Mouse (Mus musculus): ENCODE data around the gene Cdkal1.

Cdkal1 gene

DNA sequence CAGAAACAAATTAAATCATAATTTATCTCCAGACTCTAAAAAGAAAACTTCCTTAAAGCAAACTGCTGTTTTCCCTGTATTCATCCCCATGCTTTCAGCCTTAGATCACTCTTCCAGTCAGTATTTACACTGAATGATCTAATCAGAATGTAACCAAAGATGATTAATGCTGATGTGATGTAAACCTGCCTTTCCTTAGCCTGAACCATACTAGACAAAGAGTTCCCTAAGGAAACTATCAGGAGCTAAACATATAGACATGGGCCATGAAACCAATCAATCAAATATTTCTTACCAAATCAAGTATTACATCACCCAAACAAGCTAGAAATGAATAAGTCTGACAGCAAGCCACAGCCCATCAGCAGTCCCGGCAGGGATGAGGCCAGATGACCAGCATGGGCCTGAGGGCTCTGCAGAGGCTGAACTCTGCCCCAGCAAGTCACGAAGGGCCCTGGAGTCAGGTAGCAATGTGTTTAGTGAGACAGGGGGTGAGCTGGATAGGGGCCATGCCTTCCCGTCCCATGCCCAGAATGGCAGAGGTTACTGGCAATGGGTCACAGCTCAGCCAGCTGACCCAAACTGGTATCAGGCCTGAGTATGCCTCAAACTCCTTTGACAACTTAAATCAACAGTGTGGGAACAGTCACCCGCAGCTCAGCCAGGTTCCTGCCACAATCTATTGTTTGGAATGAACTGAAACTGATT, 350.5 kb downstream of the Cdkal1 start:
- in situ Hi-C loops (cut with MseI, MboI): no loop called here

DNA sequence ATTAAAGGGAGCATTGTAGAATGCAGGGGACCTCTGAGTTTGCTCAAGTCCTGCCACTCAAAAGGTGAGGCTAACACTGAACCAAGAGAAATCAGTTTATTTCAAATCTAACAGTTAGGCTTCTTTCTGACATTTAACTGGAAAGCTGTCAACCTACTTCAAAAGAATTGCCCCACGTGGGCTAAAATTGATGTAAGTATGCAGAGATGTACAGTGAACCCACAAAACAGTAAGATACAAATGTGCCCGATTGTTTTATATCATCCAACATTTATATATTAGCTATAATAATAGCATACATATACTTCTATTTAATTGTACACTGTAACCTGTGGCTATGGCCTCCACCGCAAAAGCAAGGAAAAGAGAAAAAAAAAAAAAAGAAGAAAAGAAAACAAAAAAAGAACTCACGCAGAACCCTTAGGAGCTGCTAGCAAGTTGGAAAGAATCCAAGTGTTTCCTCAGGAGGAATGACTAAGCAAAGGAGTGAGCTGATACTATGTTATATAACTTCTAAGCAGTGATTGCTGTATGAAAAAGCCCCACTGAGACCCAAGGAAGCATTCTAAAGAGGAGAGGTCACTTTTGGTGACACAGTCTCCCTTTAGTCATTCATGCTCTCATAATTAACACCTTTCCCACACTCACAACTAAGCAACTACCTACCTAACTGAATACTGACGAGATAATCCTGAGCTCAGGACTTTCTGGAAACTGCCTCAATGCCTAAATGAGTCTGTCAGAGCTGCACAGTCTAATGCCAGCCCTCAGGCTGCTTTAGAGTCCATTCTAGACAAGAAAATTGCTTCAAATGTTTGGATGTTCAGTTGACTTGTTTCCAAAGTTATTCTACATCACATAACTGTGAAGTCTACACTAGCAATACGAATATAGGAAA, 352.1 kb downstream of the Cdkal1 start:
- in situ Hi-C loops (cut with MseI, MboI): no loop called here

DNA sequence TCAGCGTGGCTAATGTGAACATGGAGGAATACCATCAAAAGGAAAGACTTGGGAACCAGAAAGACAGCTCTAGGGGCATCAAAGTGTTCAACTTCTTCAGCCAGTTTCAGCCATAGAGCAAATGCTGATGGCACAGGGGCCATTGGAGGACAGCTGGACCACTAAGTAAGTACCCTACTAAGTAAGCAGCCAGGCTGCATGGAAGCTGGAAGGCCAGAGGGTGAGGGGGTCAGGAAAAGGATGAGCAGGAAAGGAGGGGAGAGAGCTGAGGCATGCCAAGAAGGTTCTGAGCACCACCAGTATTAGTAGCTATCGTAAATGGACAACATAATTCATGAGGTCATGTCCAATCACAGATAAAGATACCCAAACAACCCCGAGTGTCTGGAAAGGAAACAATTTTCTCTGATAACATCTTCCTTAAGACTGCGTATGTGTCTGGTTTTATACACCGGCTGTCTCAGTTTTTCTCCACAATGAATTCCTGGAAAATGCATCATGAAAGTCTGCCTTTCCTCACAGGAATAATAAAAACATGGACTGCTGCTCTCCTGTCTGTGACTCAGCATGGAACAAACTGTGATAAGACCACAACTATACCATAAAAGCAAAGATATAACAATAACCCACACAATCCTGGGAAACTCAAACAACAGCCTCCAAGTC, 352.9 kb downstream of the Cdkal1 start:
- in situ Hi-C loops (cut with MseI, MboI): no loop called here

DNA sequence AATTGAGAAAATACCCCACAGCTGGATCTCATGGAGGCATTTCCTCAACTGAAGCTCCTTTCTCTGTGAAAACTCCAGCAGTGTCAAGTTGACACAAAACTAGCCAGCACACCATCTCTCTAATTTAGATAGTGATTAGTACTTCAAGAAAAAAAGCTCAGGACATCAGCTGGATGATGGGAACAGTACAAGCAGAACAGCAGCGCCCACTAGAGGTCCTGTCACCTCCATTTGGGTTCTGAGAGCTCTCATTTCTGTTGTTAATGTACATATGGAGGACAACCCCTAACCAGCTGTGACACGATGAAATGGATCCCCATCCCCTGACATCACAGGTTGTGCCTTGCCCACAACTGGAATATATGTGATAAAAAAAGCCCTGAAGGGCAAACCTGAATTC, 354.3 kb downstream of the Cdkal1 start:
- in situ Hi-C loops (cut with MseI, MboI): no loop called here

DNA sequence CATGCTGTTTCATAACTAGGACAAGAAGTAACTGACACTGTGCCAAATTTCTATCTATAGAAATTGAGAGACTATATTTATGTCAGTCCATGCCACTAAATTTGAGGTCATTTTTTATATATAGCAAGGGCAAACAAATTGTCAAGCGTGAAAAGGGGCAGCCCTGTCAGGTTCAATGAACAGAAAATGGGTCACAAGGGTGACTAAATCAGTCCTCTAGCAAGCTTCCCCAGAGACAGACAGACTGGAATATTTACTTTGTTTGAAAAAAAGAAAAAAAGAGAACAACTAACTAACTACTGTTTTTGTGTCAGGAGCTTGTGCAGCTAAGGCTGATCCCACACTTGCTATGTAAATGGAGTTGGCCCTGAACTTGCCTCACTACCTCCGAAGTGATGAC, 355.7 kb downstream of the Cdkal1 start:
- in situ Hi-C loops (cut with MseI, MboI): no loop called here

GRCm38 (mm10) chr13:29497286-29497685, 358.2 kb downstream of the Cdkal1 start:
- in situ Hi-C loops (cut with MseI, MboI): no loop called here

DNA sequence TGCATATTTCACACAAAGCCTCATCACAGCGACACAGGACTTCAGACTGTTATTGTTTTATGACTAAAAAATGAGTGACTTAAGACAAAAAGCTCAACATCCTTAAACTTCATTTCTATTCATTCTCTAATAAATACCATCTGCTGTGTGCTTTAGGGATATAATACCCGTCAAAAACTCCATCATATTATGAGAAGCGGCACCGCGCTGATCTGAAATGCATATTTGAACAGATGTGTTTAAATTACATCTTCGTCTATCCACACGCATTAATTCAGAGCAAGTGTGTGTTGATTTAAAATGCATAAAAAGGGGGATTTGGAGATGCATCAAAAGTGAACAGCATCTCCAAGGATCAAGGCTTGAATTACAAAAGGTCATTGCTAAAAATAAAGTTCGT, 365.1 kb downstream of the Cdkal1 start:
- in situ Hi-C loops (cut with MseI, MboI): no loop called here

DNA sequence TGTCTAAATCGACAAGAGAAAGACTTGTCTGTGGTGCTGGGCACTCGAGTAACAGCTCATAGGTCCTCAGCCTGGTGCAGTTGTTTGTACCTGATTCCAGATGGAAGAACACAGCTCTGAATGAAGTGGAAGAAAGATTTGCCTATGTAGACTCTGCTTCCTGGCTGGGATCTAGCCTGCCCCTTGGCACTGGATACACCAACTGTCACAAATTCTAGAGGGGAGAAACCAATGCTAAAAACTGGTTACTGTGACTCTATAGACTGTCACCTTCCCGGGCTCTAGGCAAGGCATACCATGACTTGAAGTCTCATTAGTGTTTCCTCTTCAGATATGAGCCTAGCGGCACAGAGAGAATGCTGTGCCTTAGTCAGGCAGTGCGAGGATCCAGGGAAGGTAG, 366.0 kb downstream of the Cdkal1 start:
- in situ Hi-C loops (cut with MseI, MboI): no loop called here

DNA sequence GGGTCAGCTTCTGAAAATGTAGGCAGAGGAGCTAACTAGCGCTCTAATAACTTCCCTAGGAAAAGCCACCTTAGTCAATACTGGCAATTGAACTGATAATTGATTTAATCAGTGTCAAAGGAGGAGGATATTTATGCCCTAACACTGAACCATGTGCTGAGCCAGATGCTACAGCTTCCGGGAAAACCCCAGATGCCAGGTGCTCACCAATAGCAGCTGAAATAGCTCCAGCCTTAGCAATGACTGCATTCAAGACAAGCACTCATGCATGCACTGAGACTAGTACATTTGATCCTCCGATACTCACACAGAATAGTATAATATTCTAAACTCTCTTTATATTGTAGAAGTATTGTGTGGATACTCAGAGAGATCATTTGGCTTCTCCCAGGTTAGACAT, 368.8 kb downstream of the Cdkal1 start:
- in situ Hi-C loops (cut with MseI, MboI): no loop called here

DNA sequence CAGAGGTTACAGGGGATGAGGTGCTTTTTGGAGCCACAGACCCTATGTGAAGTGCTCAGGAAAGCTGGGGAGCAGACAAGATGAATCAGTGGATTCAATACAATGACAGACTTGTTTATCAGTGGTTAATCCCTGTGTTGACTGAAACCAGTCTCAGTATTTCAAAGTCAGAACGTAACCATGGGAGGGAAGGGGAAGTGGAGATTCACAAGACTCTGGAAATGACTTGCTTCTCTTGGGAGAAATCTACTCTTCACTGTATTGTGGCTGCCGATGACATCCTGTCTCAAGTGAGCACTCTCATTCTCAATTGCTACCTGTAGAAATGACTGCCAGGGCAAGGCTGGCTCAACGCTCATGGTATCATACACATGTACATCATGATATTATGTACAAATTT, 371.5 kb downstream of the Cdkal1 start:
- in situ Hi-C loops (cut with MseI, MboI): no loop called here

GRCm38 (mm10) chr13:29482147-29482863, 373.2 kb downstream of the Cdkal1 start:
- in situ Hi-C loops (cut with MseI, MboI): no loop called here

DNA sequence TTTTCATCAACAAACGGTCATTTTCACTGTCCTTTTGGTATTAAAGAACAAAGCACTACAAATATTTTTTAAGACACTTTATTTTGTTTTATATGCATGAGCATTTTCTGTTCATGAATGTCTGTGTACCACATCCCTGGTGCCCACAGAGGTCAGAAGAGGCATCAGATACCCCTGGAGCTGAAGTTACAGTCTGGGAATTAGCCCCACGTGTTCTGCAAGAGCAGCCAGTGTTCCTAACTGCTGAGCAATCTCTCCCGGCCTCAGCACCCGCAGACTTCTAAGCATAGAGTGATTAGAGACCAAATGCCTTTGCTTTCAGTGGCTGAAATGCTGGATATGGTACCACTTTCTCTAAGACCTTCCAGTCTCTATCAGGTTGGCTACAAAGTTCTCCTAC, 379.1 kb downstream of the Cdkal1 start:
- in situ Hi-C loops (cut with MseI, MboI): no loop called here

GRCm38 (mm10) chr13:29474301-29474700, 381.2 kb downstream of the Cdkal1 start:
- in situ Hi-C loops (cut with MseI, MboI): no loop called here

GRCm38 (mm10) chr13:29473779-29474178, 381.7 kb downstream of the Cdkal1 start:
- in situ Hi-C loops (cut with MseI, MboI): no loop called here

GRCm38 (mm10) chr13:29462271-29462670, 393.2 kb downstream of the Cdkal1 start:
- in situ Hi-C loops (cut with MseI, MboI): no loop called here

DNA sequence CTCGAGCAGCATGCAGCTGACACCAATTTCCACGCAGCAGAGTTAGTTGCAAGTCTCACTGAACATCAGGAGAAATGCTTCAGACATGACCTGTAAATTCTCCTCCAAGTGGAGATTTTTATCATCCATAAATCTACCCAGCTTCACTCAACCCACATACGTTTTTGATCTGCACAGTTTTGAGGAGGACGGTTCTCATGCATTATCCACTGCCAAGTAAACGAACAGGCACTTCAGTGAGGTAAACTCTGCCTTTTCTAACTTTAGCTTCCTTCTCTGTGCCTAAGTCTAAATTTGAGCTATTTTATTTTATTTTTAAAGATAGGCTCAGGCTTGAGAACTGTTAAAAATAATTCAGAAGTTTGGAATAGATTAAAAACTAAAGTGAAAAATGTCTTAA, 394.7 kb downstream of the Cdkal1 start:
- in situ Hi-C loops (cut with MseI, MboI): no loop called here

- in situ Hi-C loops (cut with MseI, MboI): no loop called here
Measured at GRCm38 (mm10) chr13:29458385-29458784, 397.1 kb downstream of the Cdkal1 start.

DNA sequence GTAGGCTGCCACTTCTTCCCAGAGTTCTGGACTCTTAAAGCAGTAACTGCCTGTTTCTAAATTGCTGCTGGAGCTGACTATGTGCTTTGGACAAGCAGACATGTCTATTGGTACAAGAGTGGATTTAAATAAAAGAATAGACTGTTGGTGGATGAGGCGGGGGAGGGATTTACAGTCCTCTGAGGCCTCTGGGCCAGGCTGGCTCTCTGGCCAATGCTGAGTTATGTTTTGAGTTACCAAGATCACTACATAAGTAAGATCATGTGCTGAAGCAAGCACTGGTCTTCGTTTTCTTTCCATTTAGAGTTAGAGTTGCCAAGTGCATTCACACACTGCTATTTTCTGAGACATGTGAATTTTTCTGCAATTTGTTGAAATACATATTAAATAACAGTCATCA, 418.4 kb downstream of the Cdkal1 start:
- in situ Hi-C loops (cut with MseI, MboI): no loop called here

DNA sequence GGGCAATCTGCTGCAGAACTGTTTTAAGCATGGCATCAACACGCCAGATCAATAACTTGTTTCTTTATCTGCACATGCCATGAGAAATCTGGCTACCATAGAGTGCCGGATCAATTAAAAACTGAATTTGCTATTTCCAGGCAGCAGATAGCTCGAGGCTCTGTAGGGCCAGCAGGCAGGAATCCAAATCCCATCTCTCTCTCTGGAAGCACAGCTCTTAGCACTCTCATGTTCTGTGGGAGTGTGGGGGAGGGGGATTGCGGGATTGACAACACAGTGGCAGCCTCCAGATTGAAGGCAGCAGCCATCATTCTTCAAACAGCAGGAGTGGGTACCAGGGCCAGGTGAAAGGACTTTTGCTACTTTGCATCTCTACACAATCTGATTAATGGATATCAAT, 420.7 kb downstream of the Cdkal1 start:
- in situ Hi-C loops (cut with MseI, MboI): no loop called here

- in situ Hi-C loops (cut with MseI, MboI): no loop called here
Measured at GRCm38 (mm10) chr13:29430919-29431318, 424.6 kb downstream of the Cdkal1 start.

- in situ Hi-C loops (cut with MseI, MboI): no loop called here
Measured at GRCm38 (mm10) chr13:29429877-29430276, 425.6 kb downstream of the Cdkal1 start.

DNA sequence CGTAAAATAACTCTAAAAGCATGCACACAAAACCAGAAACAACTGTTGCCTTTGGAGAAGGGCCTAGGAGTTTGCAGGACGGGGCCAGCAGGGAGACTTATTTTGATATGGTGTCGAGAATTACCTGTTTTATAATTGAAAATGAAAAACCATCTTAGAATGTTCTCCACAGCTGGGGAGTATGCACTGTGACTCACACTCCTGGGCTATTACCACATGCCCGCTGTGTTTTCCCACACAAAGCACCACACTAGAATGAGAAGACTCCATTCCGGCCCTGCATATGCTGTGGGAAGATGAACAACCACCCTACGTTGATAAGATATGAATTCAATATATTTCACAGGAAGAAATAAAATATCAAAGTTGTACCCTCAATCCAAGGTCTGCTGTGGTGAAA, 426.3 kb downstream of the Cdkal1 start:
- in situ Hi-C loops (cut with MseI, MboI): no loop called here

Data from mouse trophoblast stem cell (cell line).